Mouse (Mus musculus): Measurements from ENCODE around the gene 1700029I15Rik.
"Not testable (repeated sequence)": the region's sequence is repeated elsewhere in the genome, so short reads cannot be mapped to it uniquely, and the experiment has no call there.

Gene 1700029I15Rik

GRCm38 (mm10) chr2:92391703-92392317 lies 9.5 kb downstream of the 1700029I15Rik start:
- in situ Hi-C loops (cut with MboI, MseI) = no loop called here

- in situ Hi-C loops (cut with MboI, MseI) = no loop called here
Measured at GRCm38 (mm10) chr2:92392318-92393264, 10.3 kb downstream of the 1700029I15Rik start.

- in situ Hi-C loops (cut with MboI, MseI) = no loop called here
Measured at GRCm38 (mm10) chr2:92395535-92395934, 13.2 kb downstream of the 1700029I15Rik start.

GRCm38 (mm10) chr2:92397436-92397835 lies 15.1 kb downstream of the 1700029I15Rik start:
- in situ Hi-C loops (cut with MboI, MseI) = no loop called here

- in situ Hi-C loops (cut with MboI, MseI) = not testable (repeated sequence)
Measured at GRCm38 (mm10) chr2:92399877-92400276, 17.5 kb downstream of the 1700029I15Rik start.

- in situ Hi-C loops (cut with MboI, MseI) = no loop called here
Measured at GRCm38 (mm10) chr2:92400682-92401081, 18.3 kb downstream of the 1700029I15Rik start.

GRCm38 (mm10) chr2:92401091-92401561 lies 18.8 kb downstream of the 1700029I15Rik start, which contains the start of gene Mapk8ip1:
Gene Mapk8ip1 (minus strand): TSS chr2:92401263.
- in situ Hi-C loops (cut with MboI, MseI) = no loop called here

GRCm38 (mm10) chr2:92402591-92403326 lies 20.4 kb downstream of the 1700029I15Rik start:
- in situ Hi-C loops (cut with MboI, MseI) = no loop called here

GRCm38 (mm10) chr2:92403776-92404319 lies 21.5 kb downstream of the 1700029I15Rik start:
- in situ Hi-C loops (cut with MboI, MseI) = no loop called here

- in situ Hi-C loops (cut with MboI, MseI) = no loop called here
Measured at GRCm38 (mm10) chr2:92404737-92405136, 22.4 kb downstream of the 1700029I15Rik start.

- in situ Hi-C loops (cut with MboI, MseI) = no loop called here
Measured at GRCm38 (mm10) chr2:92405687-92406086, 23.3 kb downstream of the 1700029I15Rik start.

- in situ Hi-C loops (cut with MboI, MseI) = no loop called here
Measured at GRCm38 (mm10) chr2:92408309-92409045, 26.1 kb downstream of the 1700029I15Rik start.

- in situ Hi-C loops (cut with MboI, MseI) = no loop called here
Measured at GRCm38 (mm10) chr2:92411705-92412104, 29.4 kb downstream of the 1700029I15Rik start.

GRCm38 (mm10) chr2:92421723-92422387 lies 39.5 kb downstream of the 1700029I15Rik start:
- in situ Hi-C loops (cut with MboI, MseI) = no loop called here

GRCm38 (mm10) chr2:92422388-92423135 lies 40.2 kb downstream of the 1700029I15Rik start:
- in situ Hi-C loops (cut with MboI, MseI) = no loop called here

- in situ Hi-C loops (cut with MboI, MseI) = no loop called here
Measured at GRCm38 (mm10) chr2:92423156-92423555, 40.8 kb downstream of the 1700029I15Rik start.

- in situ Hi-C loops (cut with MboI, MseI) = no loop called here
Measured at GRCm38 (mm10) chr2:92423702-92424461, 41.5 kb downstream of the 1700029I15Rik start.

GRCm38 (mm10) chr2:92424462-92425308 lies 42.3 kb downstream of the 1700029I15Rik start:
- in situ Hi-C loops (cut with MboI, MseI) = no loop called here
